Mouse (Mus musculus): ENCODE results near the gene Krtap17-1. TPM values are rescaled to one million over a fixed set of nuclear protein-coding genes. Genes with fewer than 3 reads are reported as not detected.
A peak's percentile ranks its signal among the peaks of the same experiment; 100 is the strongest.

Krtap17-1 gene
- polyA plus RNA-seq (2015; fragmentation: Nextera tagmentation; extraction: Ambion mirVana), result 4.9 and 9.8 TPM in 2 replicates

GRCm38 (mm10) chr11:99993620-99994383, at the start of gene Krtap17-1:
Krtap17-1 (minus strand) TSS chr11:99993994.
- no peak within 1 kb of the TSS for H3K4me3 ChIP-seq (replicated peaks)

DNA sequence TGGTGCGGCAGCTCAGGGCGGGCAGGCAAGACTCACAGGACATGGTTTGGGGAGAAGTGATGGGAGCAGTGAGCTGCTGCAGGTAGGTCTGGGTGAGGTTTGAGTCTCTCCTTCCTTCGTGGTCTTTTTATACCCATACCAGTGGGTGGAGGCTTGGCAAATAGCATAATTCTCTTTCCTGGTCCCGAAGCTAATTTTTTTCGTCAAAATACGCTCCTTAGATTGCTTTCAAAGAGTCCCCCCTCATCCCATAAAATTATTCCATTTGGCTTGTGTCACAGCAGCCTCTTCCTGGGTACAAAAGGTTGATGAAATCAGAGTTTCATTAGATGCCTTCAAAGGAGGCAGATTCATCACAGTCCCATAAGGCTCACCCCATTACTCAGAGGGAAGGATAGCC, 47.7 kb upstream of the Krtap17-1 start, which contains the start of gene Krt34:
Gene Krt34, minus strand, starts transcription at position 101 of the 400 bp plus-strand sequence.
- WGBS, result 88% methylated on average over 6 of the region's 6 CpGs
- no peaks in the 10 kb centered on the region for H3K9me3 ChIP-seq (replicated peaks)
- H3K9ac ChIP-seq, result no peak within 1 kb of the TSS
- no peak for ATAC-seq (ENCODE audit: insufficient number of reproducible peaks, low FRiP score, low TSS enrichment, low read depth)
- no peaks in the 10 kb centered on the region for H3K36me3 ChIP-seq
- H3K27me3 ChIP-seq, result no peaks in the 10 kb centered on the region
- no peak within 1 kb of the TSS for H3K4me2 ChIP-seq (replicated peaks)
- H3K4me3 ChIP-seq (replicated peaks), result no peak within 1 kb of the TSS
- H3K27ac ChIP-seq (replicated peaks), result no peak within 1 kb of the TSS
- no peaks in the 10 kb centered on the region for H3K4me1 ChIP-seq

More at GRCm38 (mm10) chr11:99993620-99994383, at the start of gene Krtap17-1:
- H3K4me2 ChIP-seq (replicated peaks), result no peak within 1 kb of the TSS
- no peak for ATAC-seq (ENCODE audit: insufficient number of reproducible peaks, low FRiP score, low TSS enrichment, low read depth)
- no peaks in the 10 kb centered on the region for H3K9me3 ChIP-seq (replicated peaks)
- no peak within 1 kb of the TSS for H3K9ac ChIP-seq
- no peaks in the 10 kb centered on the region for H3K36me3 ChIP-seq
- H3K27me3 ChIP-seq, result peaks cover 19% of the 10 kb centered on the region
- no peak within 1 kb of the TSS for H3K27ac ChIP-seq (replicated peaks)
- H3K4me1 ChIP-seq, result no peaks in the 10 kb centered on the region
- 24% methylated on average over 26 of the region's 26 CpGs for WGBS

GRCm38 (mm10) chr11:100029768-100030167, 36.0 kb upstream of the Krtap17-1 start, which contains the start of gene Krt33b:
Krt33b (minus strand) TSS chr11:100029868.
- no peak for ATAC-seq (ENCODE audit: insufficient number of reproducible peaks, low FRiP score, low TSS enrichment, low read depth)
- Histone ChIP-seq H3K4me3 (replicated peaks) (no peak within 1 kb of the TSS), H3K36me3 (no peaks in the 10 kb centered on the region), H3K9ac (no peak within 1 kb of the TSS), H3K9me3 (replicated peaks) (no peaks in the 10 kb centered on the region), H3K4me1 (no peaks in the 10 kb centered on the region), H3K27ac (replicated peaks) (no peak within 1 kb of the TSS), H3K4me2 (replicated peaks) (no peak within 1 kb of the TSS), H3K27me3 (no peaks in the 10 kb centered on the region)
- 82% methylated on average over 6 of the region's 6 CpGs for WGBS

DNA sequence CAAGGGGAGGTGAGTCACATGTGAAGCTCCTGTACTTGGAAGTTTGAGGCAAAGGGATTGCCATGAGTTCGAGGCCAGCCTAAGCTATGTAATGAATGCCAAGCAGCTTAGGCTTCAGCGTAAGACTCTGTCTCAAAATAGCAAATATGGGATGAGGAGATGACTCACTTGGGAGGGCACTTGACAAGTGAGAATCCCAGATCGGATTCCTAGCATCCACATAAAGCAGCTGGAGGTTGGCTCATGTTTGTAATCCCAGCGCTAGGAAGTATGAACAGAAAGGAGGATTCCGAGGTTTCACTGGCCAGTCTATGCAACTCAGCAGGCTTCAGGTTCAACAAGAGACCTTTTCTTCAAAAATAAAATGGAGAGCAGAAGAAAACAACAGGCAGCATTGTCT, 27.6 kb upstream of the Krtap17-1 start:
- no peak overlapping the region for H3K9ac ChIP-seq
- H3K4me3 ChIP-seq (replicated peaks), result no peak overlapping the region
- no peaks in the 10 kb centered on the region for H3K9me3 ChIP-seq (replicated peaks)
- WGBS, result 73% methylated on average over 5 of the region's 5 CpGs
- no peaks in the 10 kb centered on the region for H3K27me3 ChIP-seq
- ATAC-seq (ENCODE audit: insufficient number of reproducible peaks, low FRiP score, low TSS enrichment, low read depth), result no peak
- no peaks in the 10 kb centered on the region for H3K36me3 ChIP-seq
- H3K4me2 ChIP-seq (replicated peaks), result no peak overlapping the region
- H3K27ac ChIP-seq (replicated peaks), result no peak overlapping the region
- H3K4me1 ChIP-seq, result no peaks in the 10 kb centered on the region

GRCm38 (mm10) chr11:100019466-100019865, 25.7 kb upstream of the Krtap17-1 start:
- Histone ChIP-seq H3K9ac (no peak overlapping the region), H3K9me3 (replicated peaks) (no peaks in the 10 kb centered on the region), H3K4me2 (replicated peaks) (no peak overlapping the region), H3K4me3 (replicated peaks) (no peak overlapping the region), H3K4me1 (no peaks in the 10 kb centered on the region), H3K27me3 (no peaks in the 10 kb centered on the region), H3K36me3 (no peaks in the 10 kb centered on the region), H3K27ac (replicated peaks) (no peak overlapping the region)
- WGBS, result 86% methylated on average over 1 of the region's 1 CpGs
- ATAC-seq (ENCODE audit: insufficient number of reproducible peaks, low FRiP score, low TSS enrichment, low read depth), result no peak

- no peak for ATAC-seq (ENCODE audit: insufficient number of reproducible peaks, low FRiP score, low TSS enrichment, low read depth)
- no peaks in the 10 kb centered on the region for H3K27me3 ChIP-seq
- H3K27ac ChIP-seq (replicated peaks), result no peak within 1 kb of the TSS
- H3K4me1 ChIP-seq, result no peaks in the 10 kb centered on the region
- no peaks in the 10 kb centered on the region for H3K36me3 ChIP-seq
- no peaks in the 10 kb centered on the region for H3K9me3 ChIP-seq (replicated peaks)
- no peak within 1 kb of the TSS for H3K9ac ChIP-seq
- no peak within 1 kb of the TSS for H3K4me2 ChIP-seq (replicated peaks)
- H3K4me3 ChIP-seq (replicated peaks), result no peak within 1 kb of the TSS
- WGBS, result 81% methylated on average over 4 of the region's 4 CpGs
Measured at GRCm38 (mm10) chr11:100016112-100016511, 22.3 kb upstream of the Krtap17-1 start, which contains the start of gene Krt33a. Krt33a (minus strand) TSS chr11:100016212.

GRCm38 (mm10) chr11:100013691-100014171, 19.9 kb upstream of the Krtap17-1 start:
- ATAC-seq (ENCODE audit: insufficient number of reproducible peaks, low FRiP score, low TSS enrichment, low read depth), result no peak
- Histone ChIP-seq H3K9ac (no peak overlapping the region), H3K4me1 (no peaks in the 10 kb centered on the region), H3K27me3 (no peaks in the 10 kb centered on the region), H3K36me3 (no peaks in the 10 kb centered on the region), H3K4me3 (replicated peaks) (no peak overlapping the region), H3K4me2 (replicated peaks) (no peak overlapping the region), H3K9me3 (replicated peaks) (no peaks in the 10 kb centered on the region), H3K27ac (replicated peaks) (0 out of 2 replicates have a peak overlapping the region, but pooled peaks have one; percentile 5)
- 48% methylated on average over 4 of the region's 4 CpGs for WGBS

- no peak for ATAC-seq (ENCODE audit: insufficient number of reproducible peaks, low FRiP score, low TSS enrichment, low read depth)
- Histone ChIP-seq H3K4me3 (replicated peaks) (no peak overlapping the region), H3K36me3 (no peaks in the 10 kb centered on the region), H3K9ac (no peak overlapping the region), H3K4me1 (no peaks in the 10 kb centered on the region), H3K27me3 (no peaks in the 10 kb centered on the region), H3K9me3 (replicated peaks) (no peaks in the 10 kb centered on the region), H3K4me2 (replicated peaks) (no peak overlapping the region), H3K27ac (replicated peaks) (no peak overlapping the region)
- 80% methylated on average over 5 of the region's 5 CpGs for WGBS
Measured at GRCm38 (mm10) chr11:100010682-100011081, 16.9 kb upstream of the Krtap17-1 start.

DNA sequence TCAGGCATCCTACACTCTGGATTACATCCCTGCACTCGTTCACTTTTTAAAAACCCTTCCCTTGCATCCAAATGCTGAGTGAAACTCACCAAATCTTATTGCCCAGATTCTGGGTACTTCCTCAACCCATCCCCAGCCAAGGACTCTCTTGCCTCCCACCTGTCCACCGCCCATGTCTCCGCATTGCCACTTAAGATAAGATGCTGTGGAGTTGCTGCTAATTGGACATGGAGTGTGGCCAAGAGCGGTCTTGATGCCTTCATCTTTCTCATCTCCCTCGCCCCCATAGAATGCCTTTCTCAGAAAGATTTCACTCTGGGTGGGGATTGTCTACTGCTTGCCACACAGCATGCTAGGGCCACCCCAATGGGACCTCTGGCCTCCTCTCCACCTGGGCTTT, 14.5 kb upstream of the Krtap17-1 start:
- no peak overlapping the region for H3K4me2 ChIP-seq (replicated peaks)

GRCm38 (mm10) chr11:100006624-100007023, 12.8 kb upstream of the Krtap17-1 start:
- 58% methylated on average over 3 of the region's 3 CpGs for WGBS
- no peaks in the 10 kb centered on the region for H3K4me1 ChIP-seq
- H3K27me3 ChIP-seq, result no peaks in the 10 kb centered on the region
- no peak overlapping the region for H3K4me2 ChIP-seq (replicated peaks)
- H3K4me3 ChIP-seq (replicated peaks), result no peak overlapping the region
- H3K27ac ChIP-seq (replicated peaks), result no peak overlapping the region
- no peak for ATAC-seq (ENCODE audit: insufficient number of reproducible peaks, low FRiP score, low TSS enrichment, low read depth)
- H3K9me3 ChIP-seq (replicated peaks), result no peaks in the 10 kb centered on the region
- no peak overlapping the region for H3K9ac ChIP-seq
- H3K36me3 ChIP-seq, result no peaks in the 10 kb centered on the region

More for the DNA sequence above, 14.5 kb upstream of the Krtap17-1 start:
- WGBS, result 84% methylated on average over 5 of the region's 5 CpGs
- Histone ChIP-seq H3K4me3 (replicated peaks) (no peak overlapping the region), H3K9ac (no peak overlapping the region), H3K36me3 (no peaks in the 10 kb centered on the region), H3K4me1 (no peaks in the 10 kb centered on the region), H3K9me3 (replicated peaks) (no peaks in the 10 kb centered on the region), H3K27ac (replicated peaks) (no peak overlapping the region), H3K27me3 (no peaks in the 10 kb centered on the region)
- ATAC-seq (ENCODE audit: insufficient number of reproducible peaks, low FRiP score, low TSS enrichment, low read depth), result no peak

GRCm38 (mm10) chr11:100005905-100006304, 12.1 kb upstream of the Krtap17-1 start:
- H3K36me3 ChIP-seq, result no peaks in the 10 kb centered on the region
- no peaks in the 10 kb centered on the region for H3K27me3 ChIP-seq
- 70% methylated on average over 8 of the region's 8 CpGs for WGBS
- ATAC-seq (ENCODE audit: insufficient number of reproducible peaks, low FRiP score, low TSS enrichment, low read depth), result no peak
- no peak overlapping the region for H3K4me2 ChIP-seq (replicated peaks)
- H3K9me3 ChIP-seq (replicated peaks), result no peaks in the 10 kb centered on the region
- H3K4me1 ChIP-seq, result no peaks in the 10 kb centered on the region
- H3K4me3 ChIP-seq (replicated peaks), result no peak overlapping the region
- H3K9ac ChIP-seq, result no peak overlapping the region
- no peak overlapping the region for H3K27ac ChIP-seq (replicated peaks)
